Mouse (Mus musculus) kidney, adult 18-20 months (tissue): Measurements from ENCODE around the gene Igsf8.

Source experiments
- DNase-seq: peaks from one replicate; pipeline ENCODE4 v3.0.0; 2021

Gene Igsf8

GRCm38 (mm10) chr1:172274116-172274515 lies 12.7 kb downstream of the Igsf8 start:
- no peak for DNase-seq

- DNase-seq: no peak
These were observed 13.1 kb downstream of the Igsf8 start for GRCm38 (mm10) chr1:172274547-172274946.

GRCm38 (mm10) chr1:172277172-172277571 lies 15.7 kb downstream of the Igsf8 start:
- DNase-seq: no peak

GRCm38 (mm10) chr1:172278328-172278727 lies 16.9 kb downstream of the Igsf8 start:
- DNase-seq: no peak

GRCm38 (mm10) chr1:172279768-172280509 lies 18.5 kb downstream of the Igsf8 start:
- DNase-seq: no peak

GRCm38 (mm10) chr1:172281522-172282254 lies 20.2 kb downstream of the Igsf8 start:
- no peak for DNase-seq

- no peak for DNase-seq
These were observed 21.6 kb downstream of the Igsf8 start for GRCm38 (mm10) chr1:172283073-172283472.

GRCm38 (mm10) chr1:172284221-172284620 lies 22.8 kb downstream of the Igsf8 start:
- DNase-seq: no peak

- DNase-seq: no peak
These were observed 25.3 kb downstream of the Igsf8 start for GRCm38 (mm10) chr1:172286740-172287139.

GRCm38 (mm10) chr1:172288900-172289616 lies 27.6 kb downstream of the Igsf8 start:
- no peak for DNase-seq

- DNase-seq: no peak
These were observed 28.1 kb downstream of the Igsf8 start for GRCm38 (mm10) chr1:172289617-172289946.

GRCm38 (mm10) chr1:172292880-172293279 lies 31.4 kb downstream of the Igsf8 start:
- DNase-seq: no peak

- no peak for DNase-seq
These were observed 32.0 kb downstream of the Igsf8 start for GRCm38 (mm10) chr1:172293449-172293848.

- DNase-seq: no peak
These were observed 34.3 kb downstream of the Igsf8 start for GRCm38 (mm10) chr1:172295751-172296197.

- no peak for DNase-seq
These were observed 35.5 kb downstream of the Igsf8 start for GRCm38 (mm10) chr1:172296816-172297510.

GRCm38 (mm10) chr1:172297611-172298537 lies 36.4 kb downstream of the Igsf8 start, which contains the start of gene Atp1a2:
Gene Atp1a2 (minus strand): TSS chr1:172298064.
- DNase-seq: no peak

- DNase-seq: no peak
These were observed 38.1 kb downstream of the Igsf8 start for GRCm38 (mm10) chr1:172299528-172299927.

GRCm38 (mm10) chr1:172300247-172300646 lies 38.8 kb downstream of the Igsf8 start:
- no peak for DNase-seq

GRCm38 (mm10) chr1:172301180-172301579 lies 39.7 kb downstream of the Igsf8 start:
- DNase-seq: no peak

GRCm38 (mm10) chr1:172302311-172302710 lies 40.9 kb downstream of the Igsf8 start:
- DNase-seq: no peak

GRCm38 (mm10) chr1:172302851-172303250 lies 41.4 kb downstream of the Igsf8 start:
- no peak for DNase-seq

- no peak for DNase-seq
These were observed 43.0 kb downstream of the Igsf8 start for GRCm38 (mm10) chr1:172304443-172304842.
